Mouse (Mus musculus): ENCODE data around the gene Ccdc80. TPM values are rescaled to one million over a fixed set of nuclear protein-coding genes. Genes with fewer than 3 reads are reported as not detected.
A peak's percentile ranks its signal among the peaks of the same experiment; 100 is the strongest.

Ccdc80 gene
- polyA plus RNA-seq, 1 experiment from 2014 or later, result 19.6 TPM

GRCm38 (mm10) chr16:45088842-45089241, 4.4 kb upstream of the Ccdc80 start:
- whole genome bisulfite sequencing, result 85% methylated on average over 1 of the region's 1 CpGs

GRCm38 (mm10) chr16:45090005-45090404, 3.2 kb upstream of the Ccdc80 start:
- Histone ChIP-seq H3K4me1 (replicated peaks; ENCODE audit: control insufficient read depth, insufficient read depth, low read length) (peaks cover 17% of the 10 kb centered on the region), H3K9me3 (ENCODE audit: control insufficient read depth, low read length) (no peaks in the 10 kb centered on the region), H3K4me3 (replicated peaks; ENCODE audit: low read length) (no peak overlapping the region), H3K36me3 (ENCODE audit: control insufficient read depth, insufficient read depth) (no peaks in the 10 kb centered on the region), H3K9ac (replicated peaks; ENCODE audit: low read depth, low read length) (no peak overlapping the region), H3K4me2 (ENCODE audit: low read length) (no peak overlapping the region), H3K27ac (ENCODE audit: low read length) (no peak overlapping the region), H3K27me3 (replicated peaks; ENCODE audit: control insufficient read depth, insufficient read depth, low read length) (no peaks in the 10 kb centered on the region)
- ATAC-seq, result peak; percentile 82
- 12% methylated on average over 10 of the region's 10 CpGs for WGBS

More at GRCm38 (mm10) chr16:45088842-45089241, 4.4 kb upstream of the Ccdc80 start:
- H3K4me2 ChIP-seq (ENCODE audit: low read length), result no peak overlapping the region
- peaks cover 6% of the 10 kb centered on the region for H3K4me1 ChIP-seq (replicated peaks; ENCODE audit: control insufficient read depth, insufficient read depth, low read length)
- no peak overlapping the region for H3K4me3 ChIP-seq (replicated peaks; ENCODE audit: low read length)
- H3K27me3 ChIP-seq (replicated peaks; ENCODE audit: control insufficient read depth, insufficient read depth, low read length), result no peaks in the 10 kb centered on the region
- ATAC-seq, result no peak
- no peaks in the 10 kb centered on the region for H3K9me3 ChIP-seq (ENCODE audit: control insufficient read depth, low read length)
- H3K27ac ChIP-seq (ENCODE audit: low read length), result no peak overlapping the region
- H3K9ac ChIP-seq (replicated peaks; ENCODE audit: low read depth, low read length), result no peak overlapping the region
- no peaks in the 10 kb centered on the region for H3K36me3 ChIP-seq (ENCODE audit: control insufficient read depth, insufficient read depth)

GRCm38 (mm10) chr16:45094136-45094756, 1.0 kb downstream of the Ccdc80 start:
- WGBS, result 5% methylated on average over 9 of the region's 9 CpGs
- peak; percentile 75 for ATAC-seq

GRCm38 (mm10) chr16:45095030-45095429, 1.8 kb downstream of the Ccdc80 start:
- H3K9me3 ChIP-seq (ENCODE audit: control insufficient read depth, low read length), result no peaks in the 10 kb centered on the region
- ATAC-seq, result no peak
- no peaks in the 10 kb centered on the region for H3K27me3 ChIP-seq (replicated peaks; ENCODE audit: control insufficient read depth, insufficient read depth, low read length)
- no peak overlapping the region for H3K4me3 ChIP-seq (replicated peaks; ENCODE audit: low read length)
- peak overlapping the region; percentile 23 for H3K4me2 ChIP-seq (ENCODE audit: low read length)
- no peak overlapping the region for H3K27ac ChIP-seq (ENCODE audit: low read length)
- H3K4me1 ChIP-seq (replicated peaks; ENCODE audit: control insufficient read depth, insufficient read depth, low read length), result peaks cover 19% of the 10 kb centered on the region
- 91% methylated on average over 13 of the region's 13 CpGs for WGBS
- H3K36me3 ChIP-seq (ENCODE audit: control insufficient read depth, insufficient read depth), result no peaks in the 10 kb centered on the region
- H3K9ac ChIP-seq (replicated peaks; ENCODE audit: low read depth, low read length), result no peak overlapping the region

More at GRCm38 (mm10) chr16:45094136-45094756, 1.0 kb downstream of the Ccdc80 start:
- Histone ChIP-seq H3K4me3 (replicated peaks; ENCODE audit: low read length) (peak overlapping the region; percentile 40), H3K27me3 (replicated peaks; ENCODE audit: control insufficient read depth, insufficient read depth, low read length) (no peaks in the 10 kb centered on the region), H3K9ac (replicated peaks; ENCODE audit: low read depth, low read length) (peak overlapping the region; percentile 61), H3K4me2 (ENCODE audit: low read length) (peak overlapping the region; percentile 59), H3K9me3 (ENCODE audit: control insufficient read depth, low read length) (no peaks in the 10 kb centered on the region), H3K4me1 (replicated peaks; ENCODE audit: control insufficient read depth, insufficient read depth, low read length) (peaks cover 19% of the 10 kb centered on the region), H3K27ac (ENCODE audit: low read length) (peak overlapping the region; percentile 47; the same call in 1 of the 2 replicates), H3K36me3 (ENCODE audit: control insufficient read depth, insufficient read depth) (no peaks in the 10 kb centered on the region)

- Histone ChIP-seq H3K9ac (replicated peaks; ENCODE audit: low read depth, low read length) (no peak overlapping the region), H3K4me1 (replicated peaks; ENCODE audit: control insufficient read depth, insufficient read depth, low read length) (peaks cover 20% of the 10 kb centered on the region), H3K36me3 (ENCODE audit: control insufficient read depth, insufficient read depth) (no peaks in the 10 kb centered on the region), H3K27ac (ENCODE audit: low read length) (no peak overlapping the region), H3K4me3 (replicated peaks; ENCODE audit: low read length) (no peak overlapping the region), H3K27me3 (replicated peaks; ENCODE audit: control insufficient read depth, insufficient read depth, low read length) (no peaks in the 10 kb centered on the region), H3K4me2 (ENCODE audit: low read length) (no peak overlapping the region; the same call in 1 of the 2 replicates), H3K9me3 (ENCODE audit: control insufficient read depth, low read length) (no peaks in the 10 kb centered on the region)
- ATAC-seq, result no peak
- 88% methylated on average over 26 of the region's 26 CpGs for WGBS
Measured at GRCm38 (mm10) chr16:45095561-45096482, 2.6 kb downstream of the Ccdc80 start.

GRCm38 (mm10) chr16:45097467-45097866, 4.3 kb downstream of the Ccdc80 start:
- Histone ChIP-seq H3K9me3 (ENCODE audit: control insufficient read depth, low read length) (no peaks in the 10 kb centered on the region), H3K27me3 (replicated peaks; ENCODE audit: control insufficient read depth, insufficient read depth, low read length) (no peaks in the 10 kb centered on the region), H3K9ac (replicated peaks; ENCODE audit: low read depth, low read length) (no peak overlapping the region), H3K4me3 (replicated peaks; ENCODE audit: low read length) (no peak overlapping the region), H3K36me3 (ENCODE audit: control insufficient read depth, insufficient read depth) (no peaks in the 10 kb centered on the region), H3K27ac (ENCODE audit: low read length) (no peak overlapping the region), H3K4me1 (replicated peaks; ENCODE audit: control insufficient read depth, insufficient read depth, low read length) (peaks cover 22% of the 10 kb centered on the region), H3K4me2 (ENCODE audit: low read length) (peak overlapping the region; percentile 25; the same call in 1 of the 2 replicates)
- ATAC-seq, result no peak
- 91% methylated on average over 2 of the region's 2 CpGs for WGBS

GRCm38 (mm10) chr16:45098186-45098885, 5.1 kb downstream of the Ccdc80 start:
- WGBS, result 38% methylated on average over 10 of the region's 10 CpGs
- H3K27ac ChIP-seq (ENCODE audit: low read length), result peak overlapping the region; percentile 31; the same call in 1 of the 2 replicates
- peak; percentile 57 for ATAC-seq
- H3K9me3 ChIP-seq (ENCODE audit: control insufficient read depth, low read length), result no peaks in the 10 kb centered on the region
- peak overlapping the region; percentile 1 for H3K4me3 ChIP-seq (replicated peaks; ENCODE audit: low read length)
- no peak overlapping the region for H3K9ac ChIP-seq (replicated peaks; ENCODE audit: low read depth, low read length)
- peak overlapping the region; percentile 31 for H3K4me2 ChIP-seq (ENCODE audit: low read length)
- no peaks in the 10 kb centered on the region for H3K36me3 ChIP-seq (ENCODE audit: control insufficient read depth, insufficient read depth)
- no peaks in the 10 kb centered on the region for H3K27me3 ChIP-seq (replicated peaks; ENCODE audit: control insufficient read depth, insufficient read depth, low read length)
- H3K4me1 ChIP-seq (replicated peaks; ENCODE audit: control insufficient read depth, insufficient read depth, low read length), result peaks cover 20% of the 10 kb centered on the region

- peak; percentile 45 for ATAC-seq
- WGBS, result 45% methylated on average over 6 of the region's 6 CpGs
Measured at GRCm38 (mm10) chr16:45098886-45099210, 5.6 kb downstream of the Ccdc80 start.

GRCm38 (mm10) chr16:45100892-45101291, 7.7 kb downstream of the Ccdc80 start:
- H3K9ac ChIP-seq (replicated peaks; ENCODE audit: low read depth, low read length), result no peak overlapping the region
- H3K4me3 ChIP-seq (replicated peaks; ENCODE audit: low read length), result no peak overlapping the region
- H3K9me3 ChIP-seq (ENCODE audit: control insufficient read depth, low read length), result no peaks in the 10 kb centered on the region
- H3K4me2 ChIP-seq (ENCODE audit: low read length), result no peak overlapping the region
- no peaks in the 10 kb centered on the region for H3K27me3 ChIP-seq (replicated peaks; ENCODE audit: control insufficient read depth, insufficient read depth, low read length)
- 74% methylated on average over 3 of the region's 3 CpGs for WGBS
- H3K36me3 ChIP-seq (ENCODE audit: control insufficient read depth, insufficient read depth), result no peaks in the 10 kb centered on the region
- ATAC-seq, result no peak
- no peak overlapping the region for H3K27ac ChIP-seq (ENCODE audit: low read length)
- peaks cover 5% of the 10 kb centered on the region; the same call in 1 of the 2 replicates for H3K4me1 ChIP-seq (replicated peaks; ENCODE audit: control insufficient read depth, insufficient read depth, low read length)

More at GRCm38 (mm10) chr16:45098886-45099210, 5.6 kb downstream of the Ccdc80 start:
- Histone ChIP-seq H3K4me3 (replicated peaks; ENCODE audit: low read length) (peak overlapping the region; percentile 1), H3K27me3 (replicated peaks; ENCODE audit: control insufficient read depth, insufficient read depth, low read length) (no peaks in the 10 kb centered on the region), H3K9ac (replicated peaks; ENCODE audit: low read depth, low read length) (no peak overlapping the region), H3K27ac (ENCODE audit: low read length) (peak overlapping the region; percentile 31; the same call in 1 of the 2 replicates), H3K4me2 (ENCODE audit: low read length) (peak overlapping the region; percentile 31), H3K36me3 (ENCODE audit: control insufficient read depth, insufficient read depth) (no peaks in the 10 kb centered on the region), H3K4me1 (replicated peaks; ENCODE audit: control insufficient read depth, insufficient read depth, low read length) (peaks cover 15% of the 10 kb centered on the region), H3K9me3 (ENCODE audit: control insufficient read depth, low read length) (no peaks in the 10 kb centered on the region)
